Mouse (Mus musculus) heart, postnatal 4 days (tissue): ENCODE results near the gene Cyth4. TPM values are rescaled to one million over a fixed set of nuclear protein-coding genes. Genes with fewer than 3 reads are reported as not detected.

Experiments used
- DNase-seq: peaks from one replicate; pipeline ENCODE4 v3.0.0; 2021
- total RNA-seq, 2 experiments: library from RNA; stranded (reverse); gene quantifications; 2 replicates each; pipeline ENCODE4 v1.2.3; 2021

The Cyth4 gene
- total RNA-seq, 2 experiments from 2014 or later = 4.2 to 5.6 TPM

DNA sequence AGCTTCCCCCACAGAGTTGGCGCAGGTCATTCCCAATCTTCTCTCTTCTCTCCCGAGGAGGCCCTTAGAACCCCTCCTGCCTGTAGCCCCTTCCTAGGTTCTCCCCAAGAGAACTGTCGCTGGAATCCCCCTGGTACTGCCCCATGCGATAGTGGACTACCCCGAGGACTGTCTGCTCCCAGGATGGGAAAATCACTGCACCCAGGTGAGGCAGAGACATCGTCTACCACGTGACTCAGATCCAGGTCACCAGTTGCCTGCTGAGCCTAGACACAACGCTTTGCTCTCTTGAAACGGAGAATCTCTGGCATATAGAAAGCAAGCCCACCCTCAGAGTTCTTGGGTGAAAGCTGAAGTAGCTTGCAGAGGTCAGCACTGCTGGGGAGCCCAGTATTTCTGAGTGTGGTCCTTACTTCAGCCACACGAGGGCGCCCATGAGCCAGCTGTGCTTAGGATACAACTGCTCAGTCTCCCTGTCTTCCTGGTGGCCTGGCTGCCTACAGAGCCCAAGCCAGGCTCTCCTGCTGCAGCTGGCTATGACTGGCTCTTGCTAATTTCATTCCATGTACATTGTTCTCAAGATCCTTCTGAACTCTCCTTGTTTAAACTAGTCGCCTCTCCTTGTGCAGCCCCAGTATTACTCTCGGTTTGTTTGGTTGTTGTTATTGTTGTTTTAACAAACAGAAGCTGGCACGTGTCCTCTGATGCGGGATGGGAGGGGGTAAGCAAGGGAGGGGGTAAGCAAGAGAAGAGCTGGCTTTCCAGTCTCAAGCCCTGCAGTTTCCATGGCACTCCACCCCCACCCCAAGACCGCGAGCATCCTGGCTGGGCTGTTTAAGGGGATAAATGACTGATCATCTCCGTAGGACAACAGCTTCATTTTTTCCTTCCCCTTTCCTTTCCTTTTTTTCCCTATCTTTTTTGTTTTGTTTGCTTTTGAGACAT is 9.5 kb upstream of the Cyth4 start:
- peak; percentile 90 for DNase-seq

- DNase-seq = no peak
These were observed 8.8 kb upstream of the Cyth4 start for GRCm38 (mm10) chr15:78588049-78588448.

GRCm38 (mm10) chr15:78588900-78589299 is 7.9 kb upstream of the Cyth4 start:
- no peak for DNase-seq

DNA sequence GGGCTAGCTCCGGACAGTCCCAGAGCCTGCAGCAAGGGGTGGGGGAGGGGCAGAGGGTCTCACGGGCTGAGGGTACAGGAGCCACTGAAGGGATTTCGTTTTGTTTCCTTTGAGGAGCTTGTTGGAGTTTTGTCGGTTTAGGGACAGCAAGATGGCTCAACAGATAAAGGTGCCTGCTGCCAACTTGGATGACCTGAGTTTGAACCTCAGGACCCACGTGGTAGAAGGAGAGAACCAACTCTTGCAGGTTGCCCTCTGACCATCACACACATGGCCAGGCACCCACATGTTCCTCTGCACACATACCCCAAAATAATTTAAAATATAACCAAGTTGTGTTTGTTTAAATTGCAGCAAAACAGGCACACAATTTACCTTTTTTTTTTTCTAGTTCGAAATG is 6.9 kb upstream of the Cyth4 start:
- no peak for DNase-seq

GRCm38 (mm10) chr15:78590785-78591184 is 6.1 kb upstream of the Cyth4 start:
- no peak for DNase-seq

GRCm38 (mm10) chr15:78591680-78592451 is 5.0 kb upstream of the Cyth4 start:
- DNase-seq = no peak

DNA sequence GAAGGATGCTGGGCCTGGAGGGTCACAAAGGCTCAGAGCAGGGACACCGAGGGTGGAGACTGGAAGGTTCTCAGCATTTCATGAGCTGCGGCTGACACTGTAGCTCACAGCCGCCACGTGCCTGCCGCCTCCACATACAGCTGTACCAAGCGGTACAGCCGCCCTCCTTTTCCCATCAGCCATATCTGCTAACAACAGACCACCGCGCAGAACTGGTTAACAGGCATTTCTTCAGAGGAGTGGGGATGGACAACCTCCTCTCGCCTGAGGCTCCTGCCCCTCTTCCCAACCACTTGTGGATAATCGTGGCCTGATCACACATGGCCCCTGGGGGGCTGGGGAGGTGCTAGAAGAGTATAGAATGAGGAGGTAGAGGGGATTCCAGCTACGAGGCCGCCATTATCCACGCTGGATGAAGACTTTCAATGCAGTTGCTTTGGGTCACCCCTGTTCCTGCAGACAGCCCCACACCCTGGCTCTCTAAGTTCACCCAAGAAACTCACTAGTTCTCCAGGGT is 4.3 kb upstream of the Cyth4 start:
- DNase-seq = no peak

DNA sequence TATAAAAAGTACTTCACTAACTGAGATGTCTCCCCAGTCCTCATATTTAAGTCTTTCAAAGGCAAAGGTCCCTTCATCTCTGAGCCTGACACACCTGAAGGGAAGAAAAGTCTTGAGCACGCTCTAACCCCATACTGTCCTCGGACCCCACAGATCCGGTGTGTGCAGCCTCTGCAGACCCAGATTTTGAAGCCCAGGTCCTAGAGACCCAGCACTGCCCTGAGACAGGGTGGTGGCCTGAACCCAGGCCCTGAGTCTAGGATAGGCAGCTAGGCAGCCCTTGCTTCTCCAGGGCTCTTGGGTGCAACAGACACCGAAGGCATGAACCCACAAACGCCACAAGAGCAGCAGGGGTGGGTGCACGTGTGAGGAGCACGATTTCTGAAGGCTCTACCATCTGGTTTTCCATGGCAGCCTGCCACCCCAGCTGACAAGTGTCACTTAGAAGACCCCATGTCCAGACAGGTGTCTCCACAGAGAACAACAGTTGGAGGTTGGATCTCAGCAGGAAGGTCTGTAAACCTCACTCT is 2.9 kb upstream of the Cyth4 start:
- no peak for DNase-seq

DNA sequence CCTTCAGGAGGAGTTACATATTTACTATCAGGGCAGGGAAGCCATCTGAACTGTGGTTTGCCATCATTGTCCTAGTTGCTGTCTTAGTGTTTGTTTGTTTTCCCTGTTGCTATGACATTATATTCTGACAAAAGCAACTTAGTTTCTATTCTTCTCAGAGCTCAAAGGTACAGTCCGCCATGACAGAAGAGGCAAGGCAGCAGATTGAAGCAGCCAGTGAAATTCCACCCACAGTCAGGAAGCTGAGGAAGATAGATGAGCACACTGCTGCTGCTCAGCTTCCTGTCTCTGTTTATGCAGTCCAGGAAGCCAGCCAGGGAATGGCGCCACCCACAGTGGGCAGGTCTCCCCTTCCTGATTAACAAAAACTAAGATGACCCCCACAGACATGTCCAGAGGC is 2.0 kb upstream of the Cyth4 start:
- no peak for DNase-seq

- DNase-seq = no peak
These were observed 1.4 kb upstream of the Cyth4 start for GRCm38 (mm10) chr15:78595468-78595867.

DNA sequence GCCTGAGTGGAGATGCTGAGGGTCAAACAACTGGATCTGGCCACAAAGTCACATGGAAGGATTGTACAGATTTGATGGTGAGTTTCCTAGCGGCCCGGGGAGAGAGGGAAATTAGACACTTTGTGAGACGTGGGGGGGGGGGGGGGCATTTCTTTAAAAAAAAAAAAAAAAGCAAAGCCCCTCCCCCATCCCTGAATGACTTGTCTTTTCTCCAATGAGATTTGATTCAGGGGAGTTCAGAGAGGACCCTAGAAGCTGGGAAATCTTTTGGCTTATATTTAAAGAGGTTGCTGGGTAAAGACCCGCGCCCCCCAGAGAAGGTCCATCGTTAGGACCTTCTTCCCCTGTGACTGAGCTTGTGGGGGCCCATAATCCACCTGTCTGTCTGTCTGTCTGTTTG is 343 bp upstream of the Cyth4 start:
- DNase-seq = no peak

DNA sequence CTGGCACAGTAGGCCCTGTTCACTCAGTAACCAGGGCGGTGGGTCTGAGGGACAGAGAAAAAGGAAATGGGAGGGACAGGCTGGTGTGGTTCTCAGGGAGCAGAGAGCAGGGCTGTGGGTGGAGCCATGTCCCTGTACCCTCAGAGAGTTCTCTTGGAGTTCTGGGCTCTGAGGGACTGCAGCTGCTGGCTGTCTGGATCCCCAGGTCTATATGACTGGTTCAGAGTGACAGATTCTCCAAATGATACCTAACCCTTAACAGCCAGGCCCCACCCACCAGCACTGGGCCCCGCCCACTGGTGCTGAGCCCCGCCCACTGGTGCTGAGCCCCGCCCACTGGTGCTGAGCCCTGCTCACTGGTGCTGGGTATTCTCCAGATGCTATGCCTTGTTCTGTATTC is 882 bp downstream of the Cyth4 start:
- DNase-seq = peak; percentile 46

GRCm38 (mm10) chr15:78599124-78599523 is 2.3 kb downstream of the Cyth4 start:
- DNase-seq = no peak

- no peak for DNase-seq
These were observed 2.8 kb downstream of the Cyth4 start for GRCm38 (mm10) chr15:78599529-78600193.

- no peak for DNase-seq
These were observed 4.3 kb downstream of the Cyth4 start for GRCm38 (mm10) chr15:78601180-78601579.

GRCm38 (mm10) chr15:78604255-78604654 is 7.4 kb downstream of the Cyth4 start:
- no peak for DNase-seq

DNA sequence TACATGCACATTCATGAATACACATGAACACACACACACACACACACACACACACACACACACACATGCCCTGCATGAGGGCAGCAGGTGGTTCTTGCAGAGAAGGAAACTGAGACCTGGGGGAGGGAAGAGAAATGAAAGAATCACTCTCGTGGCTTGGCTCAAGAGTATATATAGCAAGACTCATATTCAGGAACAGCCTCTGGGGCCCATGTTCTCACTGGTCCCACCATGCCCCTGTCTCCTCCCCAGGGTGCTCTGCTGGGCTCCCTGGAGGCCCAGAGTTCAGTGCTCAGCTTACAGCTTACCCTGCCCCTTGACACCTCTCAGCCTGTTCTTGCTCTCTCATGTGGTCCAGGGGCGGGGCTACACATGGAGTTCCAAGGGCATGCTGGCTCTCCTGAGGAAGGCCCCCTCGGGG is 8.5 kb downstream of the Cyth4 start:
- DNase-seq = no peak

DNA sequence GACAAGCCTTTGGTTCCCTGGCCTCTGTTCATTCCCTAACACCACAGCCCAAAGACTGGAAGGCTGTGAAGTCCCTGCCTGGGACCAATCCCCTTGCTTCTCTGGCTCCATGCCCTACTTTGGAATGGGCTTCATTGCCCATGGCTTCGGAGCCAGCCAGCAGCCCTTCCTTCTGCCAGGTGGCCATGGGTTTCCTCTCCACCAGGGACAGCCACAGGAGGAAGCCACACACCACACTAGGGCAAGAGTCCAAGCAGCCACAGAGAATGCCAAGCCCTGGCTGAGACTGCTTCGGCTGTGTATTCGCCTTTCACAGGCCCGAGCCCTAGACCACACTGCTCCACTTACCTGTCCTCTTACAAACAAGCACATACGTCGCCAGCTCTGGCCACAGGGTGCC is 9.2 kb downstream of the Cyth4 start:
- DNase-seq = no peak

- DNase-seq = no peak
These were observed 10.6 kb downstream of the Cyth4 start for GRCm38 (mm10) chr15:78607463-78607862.

DNA sequence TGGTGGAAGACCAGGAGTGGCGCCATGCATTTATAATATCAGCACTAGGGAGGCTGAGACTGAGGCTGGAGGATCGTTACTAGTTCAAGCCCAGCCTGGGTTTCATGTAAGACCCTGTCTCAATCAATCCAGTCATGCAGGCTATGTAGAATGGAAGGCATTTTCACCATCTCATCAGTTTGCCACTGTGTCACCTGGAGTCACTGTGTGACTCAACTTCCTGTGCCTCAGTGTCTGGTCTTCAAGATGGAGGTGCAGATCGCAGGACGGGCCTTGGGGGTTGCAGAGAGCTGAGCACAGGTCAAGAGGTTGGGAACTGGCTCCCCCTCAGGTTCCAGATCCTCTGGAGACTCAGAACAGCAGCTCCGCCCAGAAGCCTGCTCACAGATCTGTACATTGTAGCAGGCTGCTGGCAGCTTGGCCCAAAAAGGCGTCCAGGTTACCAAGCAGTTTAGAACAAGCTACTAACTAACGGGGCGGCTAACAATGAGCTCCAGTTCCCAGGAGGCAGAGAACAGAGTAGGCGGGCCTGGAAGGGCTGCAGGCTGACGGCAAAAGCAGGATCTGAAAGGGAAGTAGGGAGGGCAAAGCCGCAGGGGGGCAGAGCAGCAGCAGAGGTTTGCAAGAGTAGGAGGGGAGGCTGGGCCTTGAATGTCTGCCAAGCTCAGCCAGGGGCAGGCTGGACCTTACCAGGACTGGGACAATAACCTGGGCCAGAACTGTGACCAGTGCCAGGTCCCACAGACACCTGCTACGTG is 14.0 kb downstream of the Cyth4 start:
- DNase-seq = peak; percentile 20

- DNase-seq = no peak
These were observed 17.7 kb downstream of the Cyth4 start for GRCm38 (mm10) chr15:78614536-78614935.

GRCm38 (mm10) chr15:78616973-78617372 is 20.1 kb downstream of the Cyth4 start:
- no peak for DNase-seq
